Mouse (Mus musculus): ENCODE measurements around the gene Mpv17. TPM values are rescaled to one million over a fixed set of nuclear protein-coding genes. Genes with fewer than 3 reads are reported as not detected.

Gene Mpv17
- total and polyA plus RNA-seq, 2 experiments from 2014 or later: 52.1 to 75.0 TPM

DNA sequence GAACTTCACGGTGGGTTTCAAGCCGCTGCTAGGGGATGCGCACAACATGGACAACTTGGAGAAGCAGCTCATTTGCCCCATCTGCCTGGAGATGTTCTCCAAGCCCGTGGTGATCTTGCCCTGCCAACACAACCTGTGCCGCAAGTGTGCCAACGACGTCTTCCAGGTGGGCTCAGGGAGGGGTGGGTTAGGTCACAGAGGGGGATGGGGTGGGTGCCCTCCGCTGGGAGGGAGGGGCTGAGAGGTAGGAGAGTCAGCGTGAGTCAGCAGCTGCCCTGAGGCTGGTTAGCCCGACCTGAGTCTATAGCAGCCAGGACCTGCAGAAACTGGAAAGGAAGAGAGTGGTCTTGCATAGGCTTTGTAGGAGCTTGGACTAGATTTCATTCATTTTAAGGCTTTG lies 37.1 kb downstream of the Mpv17 start:
- Histone ChIP-seq H3K9ac (replicated peaks; ENCODE audit: low read length) (no peak overlapping the region), H3K36me3 (ENCODE audit: insufficient read depth, low read length) (no peaks in the 10 kb centered on the region), H3K9me3 (ENCODE audit: low read length) (no peaks in the 10 kb centered on the region), H3K27me3 (ENCODE audit: insufficient read depth, low read length) (no peaks in the 10 kb centered on the region), H3K4me1 (ENCODE audit: insufficient read depth, low read length) (no peaks in the 10 kb centered on the region), H3K4me2 (ENCODE audit: low read depth, low read length) (no peak overlapping the region), H3K27ac (no peak overlapping the region), H3K4me3 (ENCODE audit: low read length) (no peak overlapping the region)
- TF ChIP-seq CTCF (IDR thresholded peaks at IDR 0.05; ENCODE audit: low read depth): no peak
- DNase-seq (ENCODE audit: low spot score) (no peak), ATAC-seq (no peak)
- WGBS: 27% methylated on average over 10 of the region's 10 CpGs

DNA sequence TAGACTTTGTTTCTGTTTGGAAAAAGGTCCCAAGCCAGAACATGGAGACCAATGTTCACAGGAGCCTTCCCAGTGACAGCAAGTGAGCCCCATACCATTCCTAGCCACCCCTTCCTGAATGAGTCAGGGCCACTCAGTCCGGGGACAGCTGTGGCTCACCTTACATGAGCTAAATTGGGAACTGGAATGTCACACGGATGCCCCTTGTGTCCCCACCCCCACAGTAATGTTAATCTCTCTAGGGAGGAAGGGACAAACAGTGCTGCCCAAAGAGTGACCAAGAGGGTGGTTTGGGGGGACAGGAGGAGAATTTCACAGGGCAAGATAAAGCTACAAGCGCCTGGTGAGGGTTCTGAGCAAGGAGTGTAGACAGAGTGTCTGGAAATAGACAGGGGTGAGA lies 37.7 kb downstream of the Mpv17 start, which contains the start of gene Trim54:
TSS of gene Trim54 (plus strand) at position 359 of the 400 bp plus-strand sequence.
- Histone ChIP-seq H3K9me3 (ENCODE audit: low read length) (no peaks in the 10 kb centered on the region), H3K9ac (replicated peaks; ENCODE audit: low read length) (no peak within 1 kb of the TSS), H3K4me1 (ENCODE audit: insufficient read depth, low read length) (no peaks in the 10 kb centered on the region), H3K4me2 (ENCODE audit: low read depth, low read length) (no peak within 1 kb of the TSS), H3K27me3 (ENCODE audit: insufficient read depth, low read length) (no peaks in the 10 kb centered on the region), H3K36me3 (ENCODE audit: insufficient read depth, low read length) (no peaks in the 10 kb centered on the region), H3K4me3 (ENCODE audit: low read length) (no peak within 1 kb of the TSS), H3K27ac (no peak within 1 kb of the TSS)
- ATAC-seq (no peak), DNase-seq (ENCODE audit: low spot score) (no peak)
- WGBS: 46% methylated on average over 3 of the region's 3 CpGs
- no peak for TF ChIP-seq CTCF (IDR thresholded peaks at IDR 0.05; ENCODE audit: low read depth)

DNA sequence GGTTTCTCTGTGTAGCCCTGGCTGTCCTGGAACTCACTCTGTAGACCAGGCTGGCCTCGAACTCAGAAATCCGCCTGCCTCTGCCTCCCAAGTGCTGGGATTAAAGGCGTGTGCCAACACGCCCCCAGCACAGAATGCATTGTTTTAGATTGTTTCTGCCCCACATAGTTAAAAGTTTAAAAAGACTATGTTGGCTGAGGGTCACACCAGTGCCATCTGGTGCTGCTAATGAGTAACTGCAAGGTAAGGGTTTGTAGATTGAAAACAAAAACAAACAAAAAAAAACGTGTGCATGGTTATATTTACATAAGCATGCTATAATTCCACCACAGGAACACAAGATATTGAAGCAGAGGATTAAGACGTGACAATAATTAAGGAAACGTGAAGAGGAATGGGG lies 43.3 kb downstream of the Mpv17 start:
- H3K4me2 ChIP-seq (ENCODE audit: low read depth, low read length): no peak overlapping the region
- H3K36me3 ChIP-seq (ENCODE audit: insufficient read depth, low read length): no peaks in the 10 kb centered on the region
- no peak overlapping the region for H3K4me3 ChIP-seq (ENCODE audit: low read length)
- peak; percentile 67 for TF ChIP-seq CTCF (IDR thresholded peaks at IDR 0.05; ENCODE audit: low read depth)
- no peak overlapping the region for H3K9ac ChIP-seq (replicated peaks; ENCODE audit: low read length)
- ATAC-seq (no peak), DNase-seq (ENCODE audit: low spot score) (peak; percentile 41)
- H3K9me3 ChIP-seq (ENCODE audit: low read length): no peaks in the 10 kb centered on the region
- 34% methylated on average over 7 of the region's 7 CpGs for WGBS
- no peaks in the 10 kb centered on the region for H3K27me3 ChIP-seq (ENCODE audit: insufficient read depth, low read length)
- H3K4me1 ChIP-seq (ENCODE audit: insufficient read depth, low read length): no peaks in the 10 kb centered on the region
- H3K27ac ChIP-seq: no peak overlapping the region

DNA sequence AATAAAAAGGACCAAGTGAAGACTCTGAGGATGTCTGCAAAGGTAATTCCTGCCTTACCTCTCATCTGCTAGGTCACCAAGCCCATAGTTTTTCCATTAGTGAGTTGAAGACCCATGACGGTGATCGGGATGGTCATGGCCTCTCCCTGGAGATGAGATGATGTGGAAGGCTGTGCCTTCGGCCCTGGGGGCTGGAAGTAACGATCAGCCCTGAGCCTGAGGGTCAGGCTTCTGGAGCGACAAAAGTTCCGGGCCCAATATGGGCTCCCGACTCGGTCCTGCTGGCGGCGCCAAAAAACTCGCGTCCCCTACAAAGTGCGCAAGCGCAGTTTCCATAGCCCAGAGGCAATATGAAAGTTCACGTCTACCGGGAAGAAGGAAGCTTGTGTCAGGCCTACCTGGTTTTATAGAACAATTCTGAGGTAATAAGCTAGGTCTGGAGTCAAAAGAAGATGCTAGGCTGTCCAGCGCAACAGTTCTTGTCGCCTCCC lies 46.0 kb downstream of the Mpv17 start, which contains the start of gene Slc30a3:
TSS of gene Slc30a3 (minus strand) at position 238 of the 491 bp plus-strand sequence.
- Histone ChIP-seq H3K27ac (no peak within 1 kb of the TSS), H3K27me3 (ENCODE audit: insufficient read depth, low read length) (no peaks in the 10 kb centered on the region; the same call in 1 of the 2 replicates), H3K36me3 (ENCODE audit: insufficient read depth, low read length) (no peaks in the 10 kb centered on the region), H3K4me3 (ENCODE audit: low read length) (no peak within 1 kb of the TSS), H3K9me3 (ENCODE audit: low read length) (no peaks in the 10 kb centered on the region), H3K4me1 (ENCODE audit: insufficient read depth, low read length) (no peaks in the 10 kb centered on the region), H3K9ac (replicated peaks; ENCODE audit: low read length) (no peak within 1 kb of the TSS), H3K4me2 (ENCODE audit: low read depth, low read length) (no peak within 1 kb of the TSS)
- DNase-seq (ENCODE audit: low spot score) (no peak), ATAC-seq (no peak)
- no peak for TF ChIP-seq CTCF (IDR thresholded peaks at IDR 0.05; ENCODE audit: low read depth)
- WGBS: 91% methylated on average over 18 of the region's 18 CpGs

DNA sequence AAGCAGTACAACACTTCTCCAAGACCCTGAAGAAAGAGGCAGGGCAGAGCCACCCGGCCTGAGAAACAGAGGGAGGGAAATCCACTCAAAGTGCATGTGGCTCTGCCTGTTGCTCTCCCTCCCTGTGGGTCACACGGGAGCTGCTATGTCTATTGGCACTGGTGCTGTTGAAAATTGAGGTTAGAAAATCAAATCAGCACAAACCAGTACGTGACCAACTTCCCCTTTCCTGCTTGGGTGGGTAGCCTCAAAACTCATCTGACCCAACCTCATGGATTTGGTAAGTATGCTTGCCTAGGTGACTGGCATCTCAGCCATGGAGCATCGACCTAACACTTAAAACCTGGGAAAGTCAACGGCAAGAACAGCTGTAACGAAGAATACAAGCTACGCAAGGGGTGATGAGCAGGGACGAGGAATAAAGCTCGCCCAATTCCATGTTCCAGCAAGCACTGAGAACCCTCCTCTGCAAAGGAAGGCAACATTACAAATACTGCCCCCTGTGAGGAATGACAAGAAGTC lies 48.2 kb downstream of the Mpv17 start, which contains the start of gene Dnajc5g:
TSS of gene Dnajc5g (plus strand) at position 472 of the 522 bp plus-strand sequence.
- Histone ChIP-seq H3K36me3 (ENCODE audit: insufficient read depth, low read length) (no peaks in the 10 kb centered on the region), H3K4me2 (ENCODE audit: low read depth, low read length) (no peak within 1 kb of the TSS), H3K9me3 (ENCODE audit: low read length) (no peaks in the 10 kb centered on the region), H3K27ac (no peak within 1 kb of the TSS), H3K4me1 (ENCODE audit: insufficient read depth, low read length) (no peaks in the 10 kb centered on the region), H3K4me3 (ENCODE audit: low read length) (no peak within 1 kb of the TSS), H3K27me3 (ENCODE audit: insufficient read depth, low read length) (no peaks in the 10 kb centered on the region; the same call in 1 of the 2 replicates), H3K9ac (replicated peaks; ENCODE audit: low read length) (no peak within 1 kb of the TSS)
- no peak for TF ChIP-seq CTCF (IDR thresholded peaks at IDR 0.05; ENCODE audit: low read depth)
- WGBS: 90% methylated on average over 9 of the region's 9 CpGs
- DNase-seq (ENCODE audit: low spot score) (no peak), ATAC-seq (no peak)

DNA sequence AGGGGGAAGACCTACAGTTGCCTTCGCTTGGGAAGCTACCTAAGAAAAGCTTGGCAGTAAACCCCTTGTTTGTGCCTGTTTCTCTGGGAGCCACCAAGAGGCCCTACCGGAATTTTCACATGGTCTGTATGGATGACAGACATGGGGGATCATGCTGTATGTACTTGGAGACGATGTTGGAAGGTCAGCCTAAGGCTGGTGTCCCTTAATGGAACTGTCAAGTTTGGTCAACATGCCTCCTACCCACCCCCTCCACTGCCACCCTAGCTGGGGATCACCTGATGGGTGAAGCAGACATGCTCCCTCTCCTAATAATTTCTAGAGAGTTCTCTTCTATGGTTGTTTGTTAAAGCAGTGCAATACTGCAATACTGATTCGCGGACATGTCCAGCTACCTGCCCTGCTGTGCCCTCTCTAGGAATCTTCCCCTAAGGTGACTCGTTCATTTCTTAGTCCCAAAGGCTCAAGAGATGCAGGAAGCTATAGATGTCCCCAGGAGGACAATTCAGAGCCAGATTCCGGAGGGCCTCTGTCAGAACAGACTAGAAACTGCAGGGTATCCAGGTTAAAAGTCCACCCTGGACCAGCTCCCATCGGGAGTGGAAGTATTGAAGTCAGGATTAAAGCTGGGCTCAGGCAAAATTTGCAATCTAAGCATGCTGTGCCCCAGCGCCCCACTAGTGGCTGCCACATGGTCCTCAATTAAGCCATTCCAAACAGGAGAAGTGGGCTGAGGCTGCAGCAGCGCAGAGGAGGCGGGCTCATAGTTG lies 58.2 kb downstream of the Mpv17 start:
- DNase-seq (ENCODE audit: low spot score): peak; percentile 42
- Histone ChIP-seq H3K36me3 (ENCODE audit: insufficient read depth, low read length) (no peaks in the 10 kb centered on the region), H3K9ac (replicated peaks; ENCODE audit: low read length) (no peak overlapping the region), H3K4me2 (ENCODE audit: low read depth, low read length) (peak overlapping the region; percentile 52; the same call in 1 of the 2 replicates), H3K27me3 (ENCODE audit: insufficient read depth, low read length) (peaks cover 46% of the 10 kb centered on the region), H3K27ac (no peak overlapping the region), H3K4me1 (ENCODE audit: insufficient read depth, low read length) (peaks cover 5% of the 10 kb centered on the region), H3K4me3 (ENCODE audit: low read length) (0 out of 2 replicates have a peak overlapping the region, but pooled peaks have one; percentile 43), H3K9me3 (ENCODE audit: low read length) (no peaks in the 10 kb centered on the region)
- TF ChIP-seq CTCF (IDR thresholded peaks at IDR 0.05; ENCODE audit: low read depth): peak; percentile 19; the same call in 1 of the 2 replicates
- no peak for ATAC-seq
- 21% methylated on average over 11 of the region's 11 CpGs for WGBS
